8 mouse cellular contexts compared by ENCODE assay signal in genomic region chr8:95137641-95138098, GRCm38 (mm10). TPM values are rescaled to one million over a fixed set of nuclear protein-coding genes. Genes with fewer than 3 reads are reported as not detected.
A peak's percentile ranks its signal among the peaks of the same experiment; 100 is the strongest.
DNase-seq lines count a peak whose midpoint lies in the region; ATAC-seq and TF ChIP-seq lines count a peak whose summit lies in the region.

No protein-coding gene starts in this region.

- H3K9ac ChIP-seq in intestine, embryonic 14.5 days (ENCODE audit: low read length) = peak overlapping the region; percentile 31; the same call in 1 of the 2 replicates
- no peak overlapping the region for H3K9ac ChIP-seq in liver, embryonic 14.5 days (replicated peaks)
- 0 out of 2 replicates have a peak overlapping the region, but pooled peaks have one; percentile 16 for H3K9ac ChIP-seq in neural tube, embryonic 14.5 days (replicated peaks; ENCODE audit: low read depth, low read length)

- ATAC-seq in intestine, embryonic 14.5 days (replicated peaks; ENCODE audit: low FRiP score, low TSS enrichment, low read depth) = peak; percentile 63
- peak; percentile 63 for ATAC-seq in liver, embryonic 14.5 days (ENCODE audit: insufficient read depth)
- 0 out of 2 replicates have a peak, but pooled peaks have one; percentile 24 for ATAC-seq in neural tube, embryonic 14.5 days (ENCODE audit: low read depth)

- no peak for TF ChIP-seq POLR2A in testis, adult 2 months (IDR thresholded peaks at IDR 0.05; ENCODE audit: control insufficient read depth, low read depth, low read length)

- no peak for TF ChIP-seq EP300 in liver, embryonic 14.5 days (IDR thresholded peaks at IDR 0.05; ENCODE audit: low read depth)

- intact Hi-C loops in gastrocnemius, postnatal 14 days (cut with DNase I; ENCODE audit: low total_unique reads) = no loop called here
- intact Hi-C loops in left cerebral cortex, postnatal 14 days (cut with DNase I) = loop anchor here (10.0 kb wide), 1 partner anchor 67 kb away; the partner anchor contains the start of gene Kifc3

- no peak overlapping the region for H3K27ac ChIP-seq in testis, adult 2 months (ENCODE audit: control insufficient read depth, insufficient read depth, low read depth, low read length)
- no peak overlapping the region for H3K27ac ChIP-seq in intestine, embryonic 14.5 days (ENCODE audit: low read depth)
- H3K27ac ChIP-seq in liver, embryonic 14.5 days = no peak overlapping the region
- H3K27ac ChIP-seq in neural tube, embryonic 14.5 days (ENCODE audit: low read depth, low read length) = no peak overlapping the region

- no peaks in the 10 kb centered on the region for H3K9me3 ChIP-seq in intestine, embryonic 14.5 days (ENCODE audit: control insufficient read depth, low read length)
- no peaks in the 10 kb centered on the region for H3K9me3 ChIP-seq in liver, embryonic 14.5 days (ENCODE audit: control insufficient read depth, low read length)
- H3K9me3 ChIP-seq in neural tube, embryonic 14.5 days (ENCODE audit: control insufficient read depth, low read length) = no peaks in the 10 kb centered on the region

- 4% methylated on average over 28 of the region's 28 CpGs for WGBS in intestine, embryonic 14.5 days
- WGBS in liver, embryonic 14.5 days (ENCODE audit: insufficient replicate concordance) = 5% methylated on average over 27 of the region's 28 CpGs
- WGBS in neural tube, embryonic 14.5 days = 4% methylated on average over 27 of the region's 28 CpGs

- no peak for DNase-seq in testis, postnatal 14 days (ENCODE audit: low spot score)
- peak; percentile 61 for DNase-seq in gastrocnemius, postnatal 14 days
- DNase-seq in intestine, embryonic 14.5 days (ENCODE audit: low spot score) = peak; percentile 74
- no peak for DNase-seq in liver, embryonic 14.5 days (ENCODE audit: low read depth in 3 of 3, low spot score in 3 of 3)
- no peak for DNase-seq in left cerebral cortex, postnatal 14 days (ENCODE audit: low spot score in 2 of 2)
- no peak for DNase-seq in left cerebral cortex, adult 8-10 months (ENCODE audit: low spot score in 2 of 2)

- H3K27me3 ChIP-seq in testis, adult 2 months (ENCODE audit: control insufficient read depth, insufficient read depth, low read length) = no peaks in the 10 kb centered on the region
- H3K27me3 ChIP-seq in intestine, embryonic 14.5 days (replicated peaks; ENCODE audit: control insufficient read depth, insufficient read depth, low read length) = no peaks in the 10 kb centered on the region
- H3K27me3 ChIP-seq in liver, embryonic 14.5 days (ENCODE audit: control insufficient read depth, insufficient read depth, low read length) = peaks cover 21% of the 10 kb centered on the region
- peaks cover 7% of the 10 kb centered on the region for H3K27me3 ChIP-seq in neural tube, embryonic 14.5 days (ENCODE audit: control insufficient read depth, insufficient read depth, low read length)

- H3K4me2 ChIP-seq in intestine, embryonic 14.5 days (ENCODE audit: low read length) = peak overlapping the region; percentile 49
- peak overlapping the region; percentile 50 for H3K4me2 ChIP-seq in liver, embryonic 14.5 days (ENCODE audit: low read depth)
- peak overlapping the region; percentile 43 for H3K4me2 ChIP-seq in neural tube, embryonic 14.5 days (ENCODE audit: low read depth, low read length)

- H3K36me3 ChIP-seq in testis, adult 2 months (ENCODE audit: control insufficient read depth, insufficient read depth, low read length) = no peaks in the 10 kb centered on the region; the same call in 1 of the 2 replicates
- H3K36me3 ChIP-seq in intestine, embryonic 14.5 days (ENCODE audit: control insufficient read depth, insufficient read depth, low read length) = peaks cover 10% of the 10 kb centered on the region
- no peaks in the 10 kb centered on the region for H3K36me3 ChIP-seq in liver, embryonic 14.5 days (replicated peaks; ENCODE audit: control insufficient read depth, insufficient read depth, low read depth)
- no peaks in the 10 kb centered on the region for H3K36me3 ChIP-seq in neural tube, embryonic 14.5 days (ENCODE audit: control insufficient read depth, insufficient read depth, low read length)

- no peak for TF ChIP-seq CTCF in testis, adult 2 months (IDR thresholded peaks at IDR 0.05; ENCODE audit: control insufficient read depth, insufficient read depth, insufficient replicate concordance, low read depth, low read length)
- TF ChIP-seq CTCF in liver, embryonic 14.5 days (IDR thresholded peaks at IDR 0.05; ENCODE audit: low read depth) = no peak

- peaks cover 32% of the 10 kb centered on the region for H3K4me1 ChIP-seq in testis, adult 2 months (ENCODE audit: control insufficient read depth, insufficient read depth, low read length)
- H3K4me1 ChIP-seq in intestine, embryonic 14.5 days (replicated peaks; ENCODE audit: control insufficient read depth, insufficient read depth, low read length) = peaks cover 31% of the 10 kb centered on the region
- peaks cover 0 to 12% of the 10 kb centered on the region in 2 experiments; a peak in 1 of 4 replicates for H3K4me1 ChIP-seq in liver, embryonic 14.5 days (replicated peaks; ENCODE audit: control insufficient read depth in 2 of 2, insufficient read depth in 2 of 2, low read length in 1 of 2)
- H3K4me1 ChIP-seq in neural tube, embryonic 14.5 days (ENCODE audit: control insufficient read depth, insufficient read depth, low read length) = peaks cover 21% of the 10 kb centered on the region

- H3K4me3 ChIP-seq in testis, adult 2 months (ENCODE audit: control insufficient read depth, low read depth, low read length) = peak overlapping the region; percentile 43
- H3K4me3 ChIP-seq in intestine, embryonic 14.5 days (ENCODE audit: low read depth, low read length) = peak overlapping the region; percentile 6; the same call in 1 of the 2 replicates
- H3K4me3 ChIP-seq in liver, embryonic 14.5 days (ENCODE audit: insufficient read depth in 1 of 2, low read depth in 2 of 2, low read length in 2 of 2) = peak overlapping the region; percentile 31 to 46
- peak overlapping the region; percentile 5; the same call in 1 of the 2 replicates for H3K4me3 ChIP-seq in neural tube, embryonic 14.5 days (ENCODE audit: low read depth, low read length)

RNA-seq across cellular contexts. Expression of gene Katnb1, which starts 56.7 kb away (rescaled TPM):
- 180 and 199 TPM in 2 replicates for polyA plus RNA-seq in testis, adult 2 months (2012; rRNA removed)
- total RNA-seq in gastrocnemius, postnatal 14 days (2021) = 1 to 10 TPM; 5.4 to 7.5 TPM
- polyA plus RNA-seq in intestine, embryonic 14.5 days (2014; fragmentation: Nextera tagmentation; extraction: Ambion mirVana) = 18.5 and 20.5 TPM in 2 replicates
- 7.4 and 8.4 TPM in 2 replicates for polyA plus RNA-seq in liver, embryonic 14.5 days (2012; rRNA removed)
- polyA plus RNA-seq in liver, embryonic 14.5 days (2014; fragmentation: Nextera tagmentation; extraction: Ambion mirVana) = 8.0 and 10.1 TPM in 2 replicates
- polyA plus RNA-seq in neural tube, embryonic 14.5 days (2014; fragmentation: Nextera tagmentation; extraction: Ambion mirVana) = 39.4 and 44.3 TPM in 2 replicates
- 10 to 100 TPM; 43.9 to 47.2 TPM for total RNA-seq in left cerebral cortex, postnatal 14 days (2021)
- 10 to 100 TPM; 46.1 to 50.9 (median 47.7) TPM for total RNA-seq in left cerebral cortex, adult 8-10 months (2022)

Comparison
In these comparisons a context has a peak if more than half of its experiments do, and no peak if none do; other contexts are left out.
1. DNase-seq: peak in gastrocnemius, postnatal 14 days (single experiment) and intestine, embryonic 14.5 days (single experiment); none in testis, postnatal 14 days (single experiment), liver, embryonic 14.5 days (0 of 3), left cerebral cortex, postnatal 14 days (0 of 2) and left cerebral cortex, adult 8-10 months (0 of 2).
2. Peak in every context shown above with its lines, with median percentiles within 50 percentile points of each other: H3K4me3 ChIP-seq, ATAC-seq and H3K4me2 ChIP-seq.